Mouse (Mus musculus) forebrain, embryonic 16.5 days (tissue): ENCODE data around the gene Dnm3. TPM values are rescaled to one million over a fixed set of nuclear protein-coding genes. Genes with fewer than 3 reads are reported as not detected.
A peak's percentile ranks its signal among the peaks of the same experiment; 100 is the strongest.

Source experiments
- ATAC-seq: fragments of 200-750 bp; cut with Nextera tagmentation; 2 replicates; pipeline ENCODE4 v1.8.0; 2017; ENCODE audit warnings: mild to moderate bottlenecking, moderate library complexity
- H3K27ac ChIP-seq: fragments of 300-500 bp; sonication (generic); 2 replicates; pipeline ENCODE4 v1.5.1; 2014; ENCODE audit warnings: low read length, control low read depth
- H3K27me3 ChIP-seq: fragments of 300-500 bp; sonication (generic); replicated peaks from 2 replicates; pipeline ENCODE4 v1.6.1; 2014; ENCODE audit warnings: low read length; ENCODE audit not compliant: control insufficient read depth, insufficient read depth
- H3K36me3 ChIP-seq: fragments of 300-500 bp; sonication (generic); 2 replicates; pipeline ENCODE4 v1.6.1; 2014; ENCODE audit not compliant: control insufficient read depth, insufficient read depth
- H3K4me1 ChIP-seq: fragments of 300-500 bp; sonication (generic); replicated peaks from 2 replicates; pipeline ENCODE4 v1.6.1; 2014; ENCODE audit warnings: low read length; ENCODE audit not compliant: control insufficient read depth, insufficient read depth
- H3K4me2 ChIP-seq: fragments of 300-500 bp; sonication (generic); 2 replicates; pipeline ENCODE4 v1.6.1; 2014; ENCODE audit warnings: mild to moderate bottlenecking, low read length, control low read depth
- H3K4me3 ChIP-seq: fragments of 300-500 bp; sonication (generic); replicated peaks from 2 replicates; pipeline ENCODE4 v1.5.1; 2014; ENCODE audit warnings: mild to moderate bottlenecking, low read length, control low read depth
- H3K9ac ChIP-seq: fragments of 300-500 bp; sonication (generic); replicated peaks from 2 replicates; pipeline ENCODE4 v1.6.1; 2014; ENCODE audit warnings: low read depth, low read length, control low read depth
- H3K9me3 ChIP-seq: fragments of 300-500 bp; sonication (generic); 2 replicates; pipeline ENCODE4 v1.6.1; 2016; ENCODE audit warnings: low read length; ENCODE audit not compliant: control insufficient read depth
- WGBS: fragments of 180-500 bp; shearing (Covaris S2); extraction: QIAGEN DNeasy Blood & Tissue Kit; methylation state at CpG from one replicate; pipeline ENCODE4 v1.1.7; 2014; 5-methylcytosine and 5-hydroxymethylcytosine counted together
- polyA plus RNA-seq: library from polyadenylated mRNA; unstranded; fragments of >200 nt; fragmentation: Nextera tagmentation; extraction: Ambion mirVana; gene quantifications from 2 replicates; pipeline ENCODE4 v1.2.1, GENCODE M21; 2015

Gene Dnm3
- polyA plus RNA-seq, 1 experiment from 2014 or later: 41.8 TPM

DNA sequence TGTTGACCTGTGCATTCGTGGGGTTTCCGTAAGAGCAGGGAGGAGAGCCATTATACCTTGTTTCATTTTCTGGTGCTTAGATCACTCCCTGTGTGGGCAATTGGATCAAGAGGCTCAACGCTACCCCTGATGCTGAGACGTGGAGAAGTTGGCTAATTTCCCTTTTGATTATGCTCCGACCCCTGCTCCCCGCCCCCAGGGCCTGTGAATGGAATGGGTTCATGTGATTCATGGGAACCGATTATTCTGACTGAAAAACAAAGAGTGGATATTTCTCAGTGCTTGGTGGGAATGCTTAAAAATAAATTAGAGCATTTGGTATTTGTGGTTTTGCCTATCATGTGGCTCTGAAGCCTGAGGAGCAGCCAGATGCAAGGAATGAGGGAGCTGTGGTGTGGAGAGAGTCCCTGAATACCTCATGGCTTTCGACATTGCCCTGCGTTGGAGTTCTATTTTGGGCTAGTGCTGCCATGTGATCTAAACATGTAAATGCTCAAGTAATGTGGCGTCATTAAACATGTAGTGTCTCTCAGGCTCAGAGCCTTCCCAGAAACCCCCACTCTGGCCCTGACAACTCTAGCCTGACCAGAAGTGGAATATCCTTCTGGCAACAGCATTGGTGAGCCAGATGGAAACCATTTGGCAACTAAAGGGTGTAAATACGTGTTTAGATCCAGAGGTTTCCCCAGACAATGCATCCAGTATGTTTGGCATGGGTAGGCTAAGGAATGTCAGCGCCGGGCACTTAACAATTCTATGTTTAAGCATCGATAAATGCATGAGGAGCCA lies 473.9 kb downstream of the Dnm3 start:
- 35% methylated on average over 14 of the region's 14 CpGs for WGBS
- Histone ChIP-seq H3K36me3 (no peaks in the 10 kb centered on the region), H3K9me3 (no peaks in the 10 kb centered on the region), H3K9ac (no peak overlapping the region), H3K4me1 (peaks cover 10% of the 10 kb centered on the region; the same call in 1 of the 2 replicates), H3K27ac (no peak overlapping the region), H3K27me3 (no peaks in the 10 kb centered on the region), H3K4me3 (no peak overlapping the region), H3K4me2 (no peak overlapping the region)
- ATAC-seq: no peak

DNA sequence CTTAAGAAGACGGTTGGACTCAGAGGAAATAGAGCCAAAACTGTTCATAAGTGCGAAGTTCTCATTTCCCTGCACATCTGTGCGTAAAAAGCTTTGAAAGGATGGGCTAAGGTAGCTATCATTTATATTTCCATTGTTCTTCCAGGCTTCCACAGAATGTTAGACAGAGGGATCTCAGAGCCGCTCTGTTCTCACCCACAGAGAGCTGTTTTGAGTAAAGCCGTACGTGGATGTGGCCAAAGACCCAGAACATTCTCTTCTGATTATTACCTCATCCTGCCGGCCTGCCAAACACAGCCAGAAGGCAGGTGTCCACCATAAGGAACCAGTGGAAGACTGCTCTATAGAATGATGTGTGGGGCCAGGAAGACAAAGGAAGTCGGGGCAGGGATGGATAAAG lies 476.5 kb downstream of the Dnm3 start:
- H3K27me3 ChIP-seq: no peaks in the 10 kb centered on the region
- no peaks in the 10 kb centered on the region for H3K9me3 ChIP-seq
- H3K36me3 ChIP-seq: no peaks in the 10 kb centered on the region
- no peak overlapping the region for H3K4me3 ChIP-seq
- ATAC-seq: no peak
- H3K4me1 ChIP-seq: peaks cover 10% of the 10 kb centered on the region; the same call in 1 of the 2 replicates
- H3K27ac ChIP-seq: no peak overlapping the region
- no peak overlapping the region for H3K9ac ChIP-seq
- H3K4me2 ChIP-seq: no peak overlapping the region
- 70% methylated on average over 8 of the region's 8 CpGs for WGBS

DNA sequence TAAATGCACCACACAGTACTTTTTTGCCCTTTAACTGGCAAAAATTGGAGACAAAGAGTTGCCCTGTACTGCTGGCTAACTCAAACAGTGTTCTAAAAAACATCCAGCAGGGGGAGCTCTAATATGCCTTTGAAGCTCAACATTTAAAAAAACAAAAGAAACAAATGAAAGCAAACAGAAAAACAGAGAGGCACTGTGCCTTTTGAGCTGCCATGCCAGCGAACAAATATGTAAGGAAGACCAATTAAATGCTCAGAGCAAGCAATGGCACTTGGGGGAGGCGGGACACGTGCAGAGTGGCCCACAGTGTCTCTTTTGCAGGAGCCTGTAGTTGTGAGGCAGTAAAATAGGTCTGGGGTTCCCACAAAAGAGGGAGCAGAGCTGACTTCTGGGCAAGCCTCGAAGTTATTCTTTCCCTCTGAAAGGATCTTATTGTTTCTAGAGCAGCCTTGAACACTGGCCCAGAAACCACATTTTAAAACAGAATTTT lies 477.9 kb downstream of the Dnm3 start:
- peak; percentile 93 for ATAC-seq
- peak overlapping the region; percentile 44 for H3K4me2 ChIP-seq
- 1% methylated on average over 4 of the region's 4 CpGs for WGBS
- H3K36me3 ChIP-seq: no peaks in the 10 kb centered on the region
- H3K9ac ChIP-seq: peak overlapping the region; percentile 43
- no peaks in the 10 kb centered on the region for H3K9me3 ChIP-seq
- H3K4me1 ChIP-seq: peaks cover 10% of the 10 kb centered on the region; the same call in 1 of the 2 replicates
- no peak overlapping the region for H3K4me3 ChIP-seq
- no peaks in the 10 kb centered on the region for H3K27me3 ChIP-seq
- peak overlapping the region; percentile 69; the same call in 1 of the 2 replicates for H3K27ac ChIP-seq

DNA sequence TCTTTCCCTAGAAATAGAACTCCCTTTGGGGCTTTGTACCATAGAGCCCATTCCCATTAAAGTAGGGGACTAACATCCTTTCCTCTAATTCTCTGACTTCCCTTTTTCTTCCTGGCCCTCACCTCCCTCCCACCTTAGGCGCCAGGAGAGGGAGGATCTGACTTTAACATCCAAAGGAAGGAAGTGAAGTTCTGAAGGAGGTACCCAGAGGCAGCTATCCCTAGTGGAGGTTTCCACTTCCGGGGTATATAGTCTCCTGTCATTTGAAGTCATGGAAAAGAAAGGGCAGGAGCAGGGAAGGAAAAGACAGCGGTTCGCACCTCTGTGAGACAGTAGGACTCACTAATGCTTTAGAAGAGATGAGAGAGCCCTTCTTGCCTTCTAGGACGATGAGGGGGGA lies 478.5 kb downstream of the Dnm3 start:
- ATAC-seq: peak; percentile 6; the same call in 1 of the 2 replicates
- no peak overlapping the region for H3K27ac ChIP-seq
- H3K36me3 ChIP-seq: no peaks in the 10 kb centered on the region
- H3K9ac ChIP-seq: no peak overlapping the region; the same call in 1 of the 2 replicates
- H3K4me2 ChIP-seq: no peak overlapping the region
- H3K9me3 ChIP-seq: no peaks in the 10 kb centered on the region
- H3K4me1 ChIP-seq: peaks cover 10% of the 10 kb centered on the region; the same call in 1 of the 2 replicates
- no peaks in the 10 kb centered on the region for H3K27me3 ChIP-seq
- no peak overlapping the region for H3K4me3 ChIP-seq
- 39% methylated on average over 5 of the region's 5 CpGs for WGBS

DNA sequence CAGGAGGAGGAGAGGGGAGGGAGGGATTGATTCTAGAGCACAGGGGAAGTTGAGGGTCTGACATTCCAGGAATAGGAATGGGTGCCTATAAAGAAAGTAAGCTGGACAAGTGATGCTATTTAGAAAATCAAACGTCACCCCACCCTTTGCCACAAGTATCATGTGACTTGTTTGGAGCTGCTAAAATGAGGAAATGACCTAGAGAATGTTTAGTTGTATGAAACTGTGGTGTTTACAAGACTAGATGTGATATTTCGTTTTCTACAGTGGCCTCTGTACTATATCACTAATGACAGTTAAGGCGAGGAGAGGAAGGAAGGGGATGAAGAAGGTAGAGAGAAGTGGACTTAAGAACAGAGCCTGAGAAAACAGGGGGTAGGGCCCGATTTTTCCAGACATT lies 479.1 kb downstream of the Dnm3 start:
- Histone ChIP-seq H3K36me3 (no peaks in the 10 kb centered on the region), H3K27me3 (no peaks in the 10 kb centered on the region), H3K4me1 (peaks cover 6% of the 10 kb centered on the region; the same call in 1 of the 2 replicates), H3K9ac (no peak overlapping the region), H3K4me3 (no peak overlapping the region), H3K9me3 (no peaks in the 10 kb centered on the region), H3K27ac (no peak overlapping the region), H3K4me2 (no peak overlapping the region)
- 81% methylated on average over 4 of the region's 4 CpGs for WGBS
- no peak for ATAC-seq

DNA sequence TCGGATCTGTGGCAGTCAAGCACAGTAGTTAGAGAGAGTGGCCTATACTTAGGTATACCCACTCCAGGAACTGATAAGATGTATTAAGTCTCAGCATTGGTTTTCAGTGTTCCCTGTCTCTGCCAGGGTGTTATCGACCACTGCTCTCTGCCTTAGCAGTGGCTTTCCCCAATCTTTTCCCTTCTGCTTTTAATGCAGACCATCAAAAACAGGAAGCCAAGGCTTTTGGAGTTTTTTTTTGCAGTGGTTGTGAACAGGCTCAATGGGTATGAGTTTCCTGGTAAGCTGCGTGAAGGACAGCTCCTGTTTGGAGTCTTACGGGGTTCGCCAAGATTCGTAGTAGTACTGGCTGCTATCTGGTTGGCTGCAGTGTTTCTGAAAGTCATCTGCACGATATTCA lies 485.4 kb downstream of the Dnm3 start:
- no peak for ATAC-seq
- WGBS: 91% methylated on average over 7 of the region's 7 CpGs
- H3K9me3 ChIP-seq: no peaks in the 10 kb centered on the region
- H3K9ac ChIP-seq: no peak overlapping the region
- no peaks in the 10 kb centered on the region for H3K4me1 ChIP-seq
- no peaks in the 10 kb centered on the region for H3K27me3 ChIP-seq
- H3K36me3 ChIP-seq: no peaks in the 10 kb centered on the region
- no peak overlapping the region for H3K27ac ChIP-seq
- no peak overlapping the region for H3K4me2 ChIP-seq
- no peak overlapping the region for H3K4me3 ChIP-seq

DNA sequence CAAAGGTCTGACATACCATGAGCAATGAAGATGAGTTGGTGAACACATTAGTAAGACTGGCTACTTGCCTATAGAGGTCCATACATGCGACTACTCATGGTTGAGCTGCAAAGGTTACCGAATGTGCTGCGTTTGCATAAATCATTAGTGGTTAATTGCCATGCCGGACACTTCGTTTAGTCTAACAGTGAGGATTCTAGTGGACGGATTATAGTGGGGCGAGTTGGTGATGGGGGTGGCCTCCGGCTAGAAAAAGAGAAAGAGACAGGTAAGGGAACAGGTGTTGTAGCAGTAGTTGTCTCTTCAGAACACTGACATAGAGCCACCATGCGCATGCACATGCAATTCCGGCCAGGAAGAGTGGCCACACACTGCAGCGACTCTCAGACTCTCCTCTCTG lies 486.0 kb downstream of the Dnm3 start:
- no peaks in the 10 kb centered on the region for H3K27me3 ChIP-seq
- no peaks in the 10 kb centered on the region for H3K9me3 ChIP-seq
- ATAC-seq: no peak
- H3K4me3 ChIP-seq: no peak overlapping the region
- no peak overlapping the region for H3K4me2 ChIP-seq
- H3K27ac ChIP-seq: no peak overlapping the region
- H3K36me3 ChIP-seq: no peaks in the 10 kb centered on the region
- WGBS: 87% methylated on average over 11 of the region's 11 CpGs
- no peak overlapping the region for H3K9ac ChIP-seq
- no peaks in the 10 kb centered on the region for H3K4me1 ChIP-seq

DNA sequence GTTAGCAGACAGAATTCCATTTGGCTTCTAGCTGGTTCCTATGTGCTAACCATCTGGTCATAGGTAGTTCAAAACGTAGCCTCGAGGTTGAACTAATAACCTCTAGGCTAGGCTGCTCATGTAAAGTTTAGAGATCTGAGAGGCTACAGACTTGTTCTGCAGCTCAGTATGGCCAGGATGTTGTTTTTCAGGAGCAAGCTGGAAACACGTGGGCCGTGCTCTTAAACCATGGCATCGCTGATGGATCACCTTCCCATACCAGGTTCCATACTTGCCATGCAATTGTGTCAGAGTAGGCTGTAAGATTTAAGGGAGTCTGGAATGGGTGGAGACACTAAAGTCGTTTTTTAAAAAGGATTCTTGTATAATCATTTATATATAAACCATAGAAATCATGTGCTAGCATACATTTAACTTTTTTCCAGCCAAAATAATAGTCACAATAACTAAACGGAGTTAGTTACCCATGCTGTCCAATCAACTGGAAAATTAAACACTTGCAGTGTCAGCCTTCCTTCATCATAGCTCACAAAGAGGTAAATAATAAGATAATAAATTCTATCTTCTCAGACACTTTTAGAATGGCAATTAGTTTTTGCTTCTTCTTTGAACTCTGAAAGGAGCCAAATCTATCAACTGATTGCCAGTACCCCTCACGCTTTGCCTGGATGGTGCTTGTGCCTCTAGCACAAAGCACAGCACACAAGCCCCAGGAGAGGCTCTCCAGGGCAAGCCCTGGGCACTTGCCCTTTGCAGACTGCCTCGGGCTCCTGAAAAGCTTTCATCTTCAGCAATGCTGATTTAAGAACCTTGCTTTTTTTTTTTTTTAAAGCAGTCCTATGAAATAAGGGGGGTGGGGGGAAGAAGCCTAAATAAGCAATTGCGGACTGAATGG lies 486.9 kb downstream of the Dnm3 start:
- no peaks in the 10 kb centered on the region for H3K9me3 ChIP-seq
- no peak overlapping the region for H3K4me2 ChIP-seq

DNA sequence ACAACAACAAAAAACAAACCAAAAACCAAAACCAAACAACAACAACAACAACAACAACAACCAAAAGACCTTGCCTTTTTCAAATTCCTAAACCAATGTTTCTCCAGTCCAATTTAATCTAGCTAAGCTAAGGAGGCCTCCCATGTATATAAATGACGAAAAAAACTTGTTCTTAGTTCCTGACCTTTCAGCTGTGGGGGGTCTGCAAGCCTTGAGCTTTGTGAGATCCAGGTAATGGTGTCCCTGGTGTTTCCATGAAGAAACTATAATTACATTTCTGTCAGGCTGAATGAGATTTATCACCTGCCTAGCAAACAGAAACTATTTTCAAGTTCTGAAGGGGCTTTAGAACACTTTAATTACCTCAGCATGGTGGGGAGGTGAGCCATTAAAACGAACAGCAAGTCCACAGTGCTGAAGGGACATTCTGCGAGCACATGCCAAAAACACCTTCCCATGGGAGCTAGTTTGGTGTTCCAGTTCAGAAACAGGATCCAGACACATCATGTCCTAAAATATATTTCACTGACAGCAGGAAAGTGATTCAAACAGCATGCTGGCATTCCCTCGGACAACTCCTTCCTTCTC lies 493.8 kb downstream of the Dnm3 start:
- H3K36me3 ChIP-seq: no peaks in the 10 kb centered on the region
- no peaks in the 10 kb centered on the region for H3K27me3 ChIP-seq
- no peaks in the 10 kb centered on the region for H3K9me3 ChIP-seq
- no peak overlapping the region for H3K4me2 ChIP-seq
- H3K27ac ChIP-seq: no peak overlapping the region
- no peak overlapping the region for H3K4me3 ChIP-seq
- no peaks in the 10 kb centered on the region for H3K4me1 ChIP-seq
- no peak overlapping the region for H3K9ac ChIP-seq
- no peak for ATAC-seq
- 17% methylated on average over 4 of the region's 4 CpGs for WGBS

More for the DNA sequence above, 486.9 kb downstream of the Dnm3 start:
- Histone ChIP-seq H3K27me3 (no peaks in the 10 kb centered on the region), H3K4me3 (no peak overlapping the region), H3K4me1 (no peaks in the 10 kb centered on the region), H3K36me3 (no peaks in the 10 kb centered on the region), H3K27ac (no peak overlapping the region), H3K9ac (no peak overlapping the region)
- no peak for ATAC-seq
- WGBS: 61% methylated on average over 10 of the region's 10 CpGs
